Mouse (Mus musculus) ES-Bruce4 (cell line): ENCODE results near the gene Anks1.

Experiments used
- CTCF ChIP-seq: IDR thresholded peaks from one replicate; pipeline ENCODE4 v1.8.1; 2011; ENCODE audit warnings: low read depth, low read length
- EP300 ChIP-seq: IDR thresholded peaks from 2 replicates; pipeline ENCODE4 v1.6.1; 2011; ENCODE audit warnings: low read depth, low read length; ENCODE audit not compliant: insufficient read depth
- POLR2A ChIP-seq: IDR thresholded peaks from one replicate; pipeline ENCODE4 v1.8.1; 2011; ENCODE audit warnings: low read length; ENCODE audit not compliant: insufficient read depth

DNA sequence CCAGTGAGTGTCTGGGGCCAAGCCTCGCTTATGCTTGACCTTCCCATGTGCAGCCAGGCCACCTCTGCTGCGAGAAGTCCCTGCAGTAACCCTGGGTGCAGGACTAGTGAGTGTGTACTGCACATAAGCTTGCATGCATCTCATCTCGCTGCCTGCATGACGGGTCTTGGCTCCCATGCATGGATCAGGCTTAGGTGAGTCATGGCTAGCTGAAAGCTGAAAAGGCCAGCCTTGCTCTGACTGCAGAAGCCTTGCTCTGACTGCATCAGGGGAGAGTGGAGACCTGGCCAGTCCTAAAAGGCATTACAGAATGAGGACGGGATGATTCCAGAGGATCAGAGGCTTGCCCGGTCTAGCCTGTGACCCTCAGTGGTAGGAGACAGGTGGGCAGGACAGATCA, 118.1 kb downstream of the Anks1 start:
- TF ChIP-seq CTCF, result no peak
- no peak for TF ChIP-seq POLR2A
- no peak for TF ChIP-seq EP300
